18 mouse cellular contexts compared by ENCODE assay signal in the genomic region with DNA sequence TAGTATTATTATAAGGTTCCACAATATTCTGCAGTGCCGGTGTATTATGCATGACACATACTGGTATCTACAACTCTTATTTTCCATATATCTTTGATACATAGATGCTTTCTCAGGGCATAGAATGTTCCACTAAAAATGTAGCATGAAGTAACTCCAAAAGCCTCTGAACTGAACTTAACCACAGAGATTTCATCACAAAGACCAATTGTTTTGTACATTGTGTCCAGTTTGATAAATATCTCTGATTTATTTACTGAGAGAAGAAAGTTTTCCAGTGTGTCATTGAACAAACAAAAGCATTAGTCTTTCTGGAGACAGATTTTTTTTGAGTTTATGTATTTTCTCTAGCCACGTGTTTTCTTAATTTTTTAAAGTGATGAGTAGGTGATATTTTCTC. TPM values are rescaled to one million over a fixed set of nuclear protein-coding genes. Genes with fewer than 3 reads are reported as not detected.
"Had no signal": no experiment of that assay in that cellular context is flagged by ENCODE, and none has a peak within 500 bp of the region (broad histone marks: within the 10 kb centered on the region; RNA-seq: fewer than 3 reads in every experiment).

No protein-coding gene starts in this region.

- H3K9ac ChIP-seq: lung, embryonic 15.5 days; midbrain, embryonic 12.5 days; neural tube, embryonic 12.5 days; stomach, embryonic 15.5 days had no signal

- H3K27ac ChIP-seq: lung, embryonic 15.5 days; midbrain, embryonic 10.5 days; midbrain, embryonic 12.5 days; neural tube, embryonic 12.5 days; stomach, embryonic 15.5 days; stomach, postnatal 0 days had no signal

- H3K4me1 ChIP-seq: lung, embryonic 15.5 days; midbrain, embryonic 10.5 days; midbrain, embryonic 12.5 days; neural tube, embryonic 12.5 days; stomach, embryonic 15.5 days had no signal

- H3K4me3 ChIP-seq: lung, embryonic 15.5 days; midbrain, embryonic 10.5 days; midbrain, embryonic 12.5 days; neural tube, embryonic 12.5 days; stomach, embryonic 15.5 days had no signal

- ATAC-seq: midbrain, embryonic 16.5 days had no signal

- H3K27me3 ChIP-seq: lung, embryonic 15.5 days; midbrain, embryonic 12.5 days; neural tube, embryonic 12.5 days; stomach, embryonic 15.5 days had no signal

- DNase-seq: lung, adult 2 months; lung, postnatal 10 days; lung, postnatal 4 days; midbrain, embryonic 14.5 days; right cerebral cortex, postnatal 14 days; thymus, adult 2 months; thymus, postnatal 25 days; thymus, postnatal 4 days had no signal

- H3K36me3 ChIP-seq: lung, embryonic 15.5 days; midbrain, embryonic 10.5 days; midbrain, embryonic 12.5 days; neural tube, embryonic 12.5 days; stomach, embryonic 15.5 days had no signal

- H3K9me3 ChIP-seq: lung, embryonic 15.5 days; midbrain, embryonic 10.5 days; midbrain, embryonic 12.5 days; neural tube, embryonic 12.5 days; stomach, embryonic 15.5 days had no signal

- H3K4me2 ChIP-seq: lung, embryonic 15.5 days; midbrain, embryonic 12.5 days; neural tube, embryonic 12.5 days; stomach, embryonic 15.5 days had no signal

RNA-seq across cellular contexts. Expression of gene Nox4, which starts 23.1 kb away (rescaled TPM):
- total RNA-seq: megakaryocyte, adult 5-6 weeks; megakaryocyte-erythroid progenitor cell, adult 5-6 weeks; neutrophil, adult 5-6 weeks had no signal
